Mouse (Mus musculus): ENCODE measurements at regions not wholly inside any gene's neighbourhood (a gene's known extent, or its start where the extent isn't known, plus 50 kb on each side); places are given as distances from the start of the nearest gene placed in this dataset.

GRCm38 (mm10) chr13:101555371-101555874, 212.6 kb downstream of the Pik3r1 start:
- ATAC-seq = no peak

- ATAC-seq = no peak
These were observed 214.9 kb downstream of the Pik3r1 start for GRCm38 (mm10) chr13:101553131-101553549.

- no peak for ATAC-seq
These were observed 215.6 kb downstream of the Pik3r1 start for GRCm38 (mm10) chr13:101552451-101552850.

- ATAC-seq = no peak
These were observed 216.9 kb downstream of the Pik3r1 start for GRCm38 (mm10) chr13:101551068-101551467.

GRCm38 (mm10) chr13:101550526-101550925, 217.5 kb downstream of the Pik3r1 start:
- ATAC-seq = no peak

GRCm38 (mm10) chr13:101547887-101548286, 220.1 kb downstream of the Pik3r1 start:
- ATAC-seq = peak; percentile 72

GRCm38 (mm10) chr13:101547365-101547764, 220.7 kb downstream of the Pik3r1 start:
- ATAC-seq = peak; percentile 29

GRCm38 (mm10) chr13:101545344-101546181, 222.5 kb downstream of the Pik3r1 start:
- ATAC-seq = no peak

- peak; percentile 88 for ATAC-seq
These were observed 227.4 kb downstream of the Pik3r1 start for GRCm38 (mm10) chr13:101540391-101541191.

- peak; percentile 64 for ATAC-seq
These were observed 229.9 kb downstream of the Pik3r1 start for GRCm38 (mm10) chr13:101538110-101538509.

GRCm38 (mm10) chr13:101536019-101536418, 232.0 kb downstream of the Pik3r1 start:
- ATAC-seq = no peak

GRCm38 (mm10) chr13:101535331-101535866, 232.6 kb downstream of the Pik3r1 start:
- no peak for ATAC-seq

GRCm38 (mm10) chr13:101534490-101534889, 233.5 kb downstream of the Pik3r1 start:
- no peak for ATAC-seq

- ATAC-seq = peak; percentile 24
These were observed 235.1 kb downstream of the Pik3r1 start for GRCm38 (mm10) chr13:101532913-101533312.

GRCm38 (mm10) chr13:101527691-101528090, 240.3 kb downstream of the Pik3r1 start:
- ATAC-seq = no peak

GRCm38 (mm10) chr13:101524781-101525180, 243.2 kb downstream of the Pik3r1 start:
- ATAC-seq = no peak

- no peak for ATAC-seq
These were observed 243.8 kb downstream of the Pik3r1 start for GRCm38 (mm10) chr13:101524223-101524622.

GRCm38 (mm10) chr13:101523492-101523891, 244.5 kb downstream of the Pik3r1 start:
- no peak for ATAC-seq

- no peak for ATAC-seq
These were observed 245.4 kb downstream of the Pik3r1 start for GRCm38 (mm10) chr13:101522597-101522996.

- ATAC-seq = no peak
These were observed 254.7 kb downstream of the Pik3r1 start for GRCm38 (mm10) chr13:101513354-101513753.

GRCm38 (mm10) chr13:101509946-101510345, 258.1 kb downstream of the Pik3r1 start:
- peak; percentile 75 for ATAC-seq

- no peak for ATAC-seq
These were observed 259.7 kb downstream of the Pik3r1 start for GRCm38 (mm10) chr13:101508331-101508730.

GRCm38 (mm10) chr13:101506696-101507095, 261.3 kb downstream of the Pik3r1 start:
- ATAC-seq = no peak

Measured in activated CD4-positive, CD25-positive, alpha-beta regulatory T cell, adult 4 months (primary cell).